Mouse (Mus musculus): Measurements from ENCODE around the gene Scyl3.

- TF ChIP-seq POLR2A (IDR thresholded peaks at IDR 0.05; ENCODE audit: borderline replicate concordance, extremely low read depth, low read depth, low read length) (no peak), CTCF (IDR thresholded peaks at IDR 0.05; ENCODE audit: insufficient read depth, low read length) (no peak)
Observed at GRCm38 (mm10) chr1:163900168-163900567, 28.7 kb upstream of the Scyl3 start.
